Mouse (Mus musculus): ENCODE data around the gene Vmo1.

Vmo1 gene

DNA sequence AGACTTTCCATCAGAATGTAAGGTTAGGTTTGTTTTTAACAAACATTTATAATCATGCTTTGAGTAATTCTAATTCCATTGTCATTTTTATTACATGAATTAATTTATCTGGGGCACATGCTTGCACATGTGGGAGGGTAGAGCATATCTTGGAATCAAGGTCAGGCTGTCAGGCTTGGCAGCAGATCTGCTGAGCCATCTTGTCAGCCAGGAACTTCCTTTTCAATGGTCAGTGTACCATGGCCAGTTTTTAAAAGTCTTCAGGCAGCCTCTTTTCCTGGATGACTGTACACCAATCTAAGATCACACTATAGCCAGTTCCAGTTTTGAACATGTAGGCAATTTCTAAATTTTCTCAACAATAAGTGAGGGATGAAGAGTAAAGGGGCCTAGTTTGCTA, 41.7 kb downstream of the Vmo1 start:
- no peak for DNase-seq (ENCODE audit: low read depth, low spot score)

DNA sequence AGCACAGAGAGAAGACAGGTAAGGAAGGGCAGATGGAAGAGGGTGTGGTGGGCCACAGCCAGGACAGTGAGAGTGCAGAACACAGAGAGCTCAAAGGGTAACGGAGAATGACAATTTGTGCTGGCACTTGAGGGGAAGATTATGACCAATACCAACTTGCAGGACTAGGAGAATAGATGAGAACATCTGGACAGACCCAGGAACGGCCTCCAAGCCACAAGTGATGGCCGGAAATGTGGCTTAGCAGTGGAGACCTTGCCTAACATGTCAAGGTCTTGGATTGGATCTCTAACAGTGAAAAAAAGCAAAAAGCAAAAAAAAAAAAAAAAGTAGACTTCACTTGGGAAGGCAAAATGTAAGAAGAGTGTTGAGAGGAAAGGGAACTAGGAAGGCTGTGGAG, 44.7 kb downstream of the Vmo1 start:
- DNase-seq (ENCODE audit: low read depth, low spot score) = no peak

DNA sequence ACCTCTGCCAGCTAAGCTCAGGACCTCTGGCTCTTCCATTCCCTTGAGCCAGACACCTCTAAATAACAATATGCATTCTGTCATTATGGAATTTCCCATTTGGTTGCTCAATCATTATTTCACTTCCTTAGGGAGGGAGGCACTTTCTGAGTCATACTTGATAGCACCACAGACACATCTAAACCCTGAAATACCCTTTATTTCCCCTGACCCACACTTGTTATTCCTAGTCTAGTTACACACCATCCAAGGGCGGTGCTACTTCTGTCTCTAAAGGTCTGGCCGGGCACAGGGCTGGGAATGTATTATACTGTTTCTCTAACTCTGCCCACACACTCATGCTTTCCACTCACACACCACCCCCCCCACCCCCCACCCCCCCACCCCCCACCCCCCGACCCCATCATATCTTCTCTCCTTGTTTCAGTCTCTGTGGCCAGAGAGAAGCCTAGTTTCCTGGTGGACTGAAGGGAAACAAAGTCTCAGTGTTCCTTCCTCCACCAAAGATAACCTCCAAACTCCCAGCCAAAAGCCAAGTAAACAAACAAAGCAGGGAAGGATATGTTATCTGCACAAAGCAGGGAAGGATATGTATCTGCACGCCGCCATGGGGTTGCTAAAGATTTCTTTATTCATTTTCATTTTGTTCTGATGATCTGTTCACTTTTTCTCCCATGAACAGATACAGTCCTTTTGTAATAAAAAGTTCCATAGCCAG, 46.4 kb downstream of the Vmo1 start:
- no peak for DNase-seq (ENCODE audit: low read depth, low spot score)

DNA sequence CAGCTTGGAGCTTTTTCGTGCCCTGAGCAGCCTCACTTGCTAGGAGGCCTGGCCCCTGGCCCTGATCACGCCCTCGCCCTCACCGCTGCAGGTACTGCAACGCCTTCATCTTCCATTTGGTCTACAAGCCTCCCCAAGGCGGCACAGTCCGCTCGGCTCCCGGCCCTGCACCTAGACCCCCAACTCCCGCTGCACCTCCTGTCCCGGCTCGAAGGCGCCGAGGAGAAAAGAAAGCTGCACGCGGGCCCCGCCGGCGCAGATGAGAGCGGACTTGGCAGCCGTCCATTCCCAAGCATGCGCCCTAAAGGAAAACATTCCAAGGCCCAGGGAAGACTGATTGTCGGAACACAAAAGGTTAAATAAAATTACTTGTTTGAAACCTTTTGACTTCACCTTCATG, 48.6 kb downstream of the Vmo1 start:
- no peak for DNase-seq (ENCODE audit: low read depth, low spot score)

DNA sequence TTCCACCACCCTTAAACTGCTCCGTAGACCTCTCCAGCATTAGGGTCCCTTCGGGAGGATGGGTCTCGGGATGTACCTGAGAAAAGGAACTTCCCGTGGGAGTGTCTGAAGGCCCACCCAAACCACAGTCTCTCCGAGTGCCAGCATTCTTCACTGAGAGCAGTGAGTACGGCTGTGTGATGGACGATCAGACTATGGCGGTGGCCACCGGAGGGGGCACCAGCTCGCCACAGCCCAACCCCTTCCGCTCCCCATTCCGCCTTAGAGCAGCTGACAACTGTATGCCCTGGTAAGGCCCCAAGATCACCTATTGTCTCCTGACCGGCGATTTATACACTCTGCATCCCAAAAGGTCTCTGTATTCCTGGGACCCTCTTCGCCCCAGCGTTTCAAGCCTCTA, 49.2 kb downstream of the Vmo1 start:
- DNase-seq (ENCODE audit: low read depth, low spot score) = no peak

DNA sequence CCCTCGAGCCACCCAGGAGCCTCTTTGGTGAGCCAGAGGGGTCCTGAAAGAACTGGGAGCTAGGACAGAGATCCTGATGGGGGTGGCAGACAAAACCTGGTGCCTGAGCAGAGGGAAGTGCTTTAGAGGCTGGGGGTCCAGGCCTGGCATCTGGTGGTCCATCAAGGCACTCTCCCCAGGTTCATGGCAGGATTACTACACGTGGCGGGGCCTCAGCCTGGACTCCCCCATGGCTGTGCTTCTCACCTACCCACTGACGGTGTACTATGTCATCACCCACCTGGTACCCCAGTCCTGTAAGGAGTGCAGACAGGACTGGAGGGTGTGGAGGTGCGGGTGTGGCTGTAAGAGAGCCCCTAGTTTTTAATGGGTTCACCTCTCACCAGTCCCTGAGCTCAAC, 50.4 kb downstream of the Vmo1 start:
- no peak for DNase-seq (ENCODE audit: low read depth, low spot score)

Data from embryo, embryonic 11.5 days (tissue).